ENCODE assay signal across 15 mouse cellular contexts in genomic region chr1:51075785-51076771, GRCm38 (mm10).
DNase-seq lines count a peak whose midpoint lies in the region; ATAC-seq and TF ChIP-seq lines count a peak whose summit lies in the region.
"Had no signal": no experiment of that assay in that cellular context is flagged by ENCODE, and none has a peak within 500 bp of the region (broad histone marks: within the 10 kb centered on the region; RNA-seq: fewer than 3 reads in every experiment).

No protein-coding gene starts in this region.

- H3K27me3 ChIP-seq in forebrain, embryonic 14.5 days (replicated peaks; ENCODE audit: control insufficient read depth, insufficient read depth, low read length): no peaks in the 10 kb centered on the region
- no peaks in the 10 kb centered on the region for H3K27me3 ChIP-seq in neural tube, embryonic 12.5 days (replicated peaks)
- H3K27me3 ChIP-seq: heart, embryonic 12.5 days; lung, embryonic 15.5 days; midbrain, embryonic 12.5 days had no signal

- intact Hi-C loops in left cerebral cortex, postnatal 4 days (cut with DNase I): no loop called here
- intact Hi-C loops in left cerebral cortex, adult 2 months (cut with DNase I): no loop called here

- H3K36me3 ChIP-seq in forebrain, embryonic 14.5 days (ENCODE audit: control insufficient read depth, insufficient read depth, low read length): no peaks in the 10 kb centered on the region
- H3K36me3 ChIP-seq in neural tube, embryonic 12.5 days: no peaks in the 10 kb centered on the region
- H3K36me3 ChIP-seq: heart, embryonic 12.5 days; lung, embryonic 15.5 days; midbrain, embryonic 12.5 days had no signal

- peak; percentile 62 for ATAC-seq in forebrain, embryonic 14.5 days
- ATAC-seq in neural tube, embryonic 12.5 days (ENCODE audit: low FRiP score, low read depth): peak; percentile 72; the same call in 1 of the 2 replicates
- no peak for ATAC-seq in megakaryocyte, adult 5-6 weeks (ENCODE audit: poor library complexity, severe bottlenecking)

- H3K4me1 ChIP-seq in forebrain, embryonic 14.5 days (ENCODE audit: control insufficient read depth, insufficient read depth, low read length): no peaks in the 10 kb centered on the region; the same call in 1 of the 2 replicates
- peaks cover 8% of the 10 kb centered on the region; the same call in 1 of the 2 replicates for H3K4me1 ChIP-seq in neural tube, embryonic 12.5 days
- H3K4me1 ChIP-seq: heart, embryonic 12.5 days had no signal

- no peaks in the 10 kb centered on the region for H3K9me3 ChIP-seq in forebrain, embryonic 14.5 days (replicated peaks; ENCODE audit: control insufficient read depth, low read length)
- no peaks in the 10 kb centered on the region for H3K9me3 ChIP-seq in neural tube, embryonic 12.5 days
- H3K9me3 ChIP-seq: heart, embryonic 12.5 days; lung, embryonic 15.5 days; midbrain, embryonic 12.5 days had no signal

- 37% methylated on average over 15 of the region's 15 CpGs for WGBS in forebrain, embryonic 14.5 days
- WGBS in neural tube, embryonic 12.5 days: 46% methylated on average over 15 of the region's 15 CpGs

- no peak overlapping the region for H3K4me2 ChIP-seq in forebrain, embryonic 14.5 days (ENCODE audit: low read length)
- H3K4me2 ChIP-seq in neural tube, embryonic 12.5 days (replicated peaks): no peak overlapping the region; the same call in 1 of the 2 replicates
- H3K4me2 ChIP-seq: heart, embryonic 12.5 days; lung, embryonic 15.5 days; midbrain, embryonic 12.5 days had no signal

- no peak overlapping the region for H3K4me3 ChIP-seq in left cerebral cortex, adult 2 months
- H3K4me3 ChIP-seq in forebrain, embryonic 14.5 days (ENCODE audit: low read depth, low read length): no peak overlapping the region
- no peak overlapping the region for H3K4me3 ChIP-seq in neural tube, embryonic 12.5 days
- H3K4me3 ChIP-seq: heart, embryonic 12.5 days; lung, embryonic 15.5 days; midbrain, embryonic 12.5 days had no signal

- H3K9ac ChIP-seq in forebrain, embryonic 14.5 days (ENCODE audit: low read length): no peak overlapping the region
- H3K9ac ChIP-seq in neural tube, embryonic 12.5 days: no peak overlapping the region
- H3K9ac ChIP-seq: heart, embryonic 12.5 days; lung, embryonic 15.5 days; midbrain, embryonic 12.5 days had no signal

- peak; percentile 21 for DNase-seq in embryo, embryonic 10.5 days (ENCODE audit: low spot score)
- DNase-seq in embryo, embryonic 11 days: no peak
- DNase-seq in left cerebral cortex, postnatal 4 days: peak; percentile 27
- DNase-seq in left cerebral cortex, adult 2 months (ENCODE audit: extremely low spot score in 1 of 2, low spot score in 2 of 2): no peak
- peak; percentile 37 for DNase-seq in forebrain, embryonic 14.5 days (ENCODE audit: low spot score)
- no peak for DNase-seq in adipocyte (ENCODE audit: low spot score)
- DNase-seq: gastrocnemius, postnatal 25 days; kidney, postnatal 4 days; thymus, postnatal 36 days had no signal

- no peak overlapping the region; the same call in 1 of the 2 replicates for H3K27ac ChIP-seq in left cerebral cortex, adult 2 months
- no peak overlapping the region for H3K27ac ChIP-seq in forebrain, embryonic 14.5 days (ENCODE audit: low read depth, low read length)
- no peak overlapping the region for H3K27ac ChIP-seq in neural tube, embryonic 12.5 days
- H3K27ac ChIP-seq: lung, embryonic 15.5 days; midbrain, embryonic 12.5 days; stomach, postnatal 0 days had no signal

- no peak for TF ChIP-seq CTCF in left cerebral cortex, adult 2 months (IDR thresholded peaks at IDR 0.05)

Comparison
In these comparisons a context has a peak if more than half of its experiments do, and no peak if none do; other contexts are left out.
1. DNase-seq: peak in embryo, embryonic 10.5 days (single experiment), left cerebral cortex, postnatal 4 days (single experiment) and forebrain, embryonic 14.5 days (single experiment); none in embryo, embryonic 11 days (single experiment), left cerebral cortex, adult 2 months (0 of 2) and adipocyte (single experiment).